In the genomic region with DNA sequence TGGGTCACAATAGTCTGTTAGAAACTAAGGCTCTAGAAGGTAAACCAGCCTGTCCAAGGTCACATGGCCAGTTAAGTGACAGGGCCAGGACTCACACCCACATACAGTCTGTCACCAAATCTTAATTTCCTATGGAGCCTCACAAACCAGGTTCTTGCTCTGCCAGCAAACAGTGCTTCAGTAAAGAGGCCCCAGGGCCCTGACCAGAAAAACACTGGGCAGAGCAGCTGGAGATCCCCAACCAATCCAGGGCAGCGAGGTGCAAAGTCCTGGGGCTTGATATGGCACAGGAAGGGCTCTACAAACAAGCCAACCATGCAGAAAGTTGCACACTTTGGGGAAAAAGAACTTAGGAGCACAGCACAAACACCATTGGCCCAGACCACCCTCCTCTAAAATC, we compare ENCODE assay signal across 8 mouse cellular contexts. TPM values are rescaled to one million over a fixed set of nuclear protein-coding genes. Genes with fewer than 3 reads are reported as not detected.
DNase-seq lines count a peak whose midpoint lies in the region; ATAC-seq lines count a peak whose summit lies in the region.

No protein-coding gene starts in this region.

- no peak for DNase-seq in neural tube, embryonic 11.5 days (ENCODE audit: low spot score)
- DNase-seq in neural tube, embryonic 10.5 days (ENCODE audit: extremely low spot score, low spot score): no peak
- DNase-seq in forebrain, embryonic 11.5 days (ENCODE audit: low spot score): no peak
- peak; percentile 81 for DNase-seq in kidney, adult 8-10 months
- DNase-seq in left cerebral cortex, postnatal 14 days (ENCODE audit: low spot score in 2 of 2): no peak
- no peak for DNase-seq in gastrocnemius, adult 8-10 months (ENCODE audit: low spot score in 2 of 2)
- no peak for DNase-seq in urinary bladder, postnatal 4 days (ENCODE audit: low spot score in 2 of 2)

- no peaks in the 10 kb centered on the region for H3K36me3 ChIP-seq in neural tube, embryonic 11.5 days (ENCODE audit: control insufficient read depth, insufficient read depth, low read length)
- H3K36me3 ChIP-seq in forebrain, embryonic 11.5 days (ENCODE audit: control insufficient read depth, insufficient read depth, low read length): no peaks in the 10 kb centered on the region; the same call in 1 of the 2 replicates
- H3K36me3 ChIP-seq in midbrain, embryonic 13.5 days: peaks cover 5% of the 10 kb centered on the region; the same call in 1 of the 2 replicates

- intact Hi-C loops in left cerebral cortex, postnatal 14 days (cut with DNase I): no loop called here

- no peak overlapping the region for H3K27ac ChIP-seq in neural tube, embryonic 11.5 days (ENCODE audit: low read depth, low read length)
- no peak overlapping the region for H3K27ac ChIP-seq in forebrain, embryonic 11.5 days (ENCODE audit: low read depth, low read length)
- no peak overlapping the region for H3K27ac ChIP-seq in midbrain, embryonic 13.5 days

- peak overlapping the region; percentile 61 for H3K4me3 ChIP-seq in neural tube, embryonic 11.5 days (ENCODE audit: low read depth, low read length)
- peak overlapping the region; percentile 74 for H3K4me3 ChIP-seq in forebrain, embryonic 11.5 days (ENCODE audit: low read depth, low read length)
- peak overlapping the region; percentile 78 for H3K4me3 ChIP-seq in midbrain, embryonic 13.5 days (replicated peaks)

- H3K9me3 ChIP-seq in neural tube, embryonic 11.5 days (ENCODE audit: control insufficient read depth, low read length): no peaks in the 10 kb centered on the region
- no peaks in the 10 kb centered on the region for H3K9me3 ChIP-seq in forebrain, embryonic 11.5 days (ENCODE audit: control insufficient read depth, low read length)
- no peaks in the 10 kb centered on the region for H3K9me3 ChIP-seq in midbrain, embryonic 13.5 days

- no peaks in the 10 kb centered on the region for H3K27me3 ChIP-seq in neural tube, embryonic 11.5 days (ENCODE audit: control insufficient read depth, insufficient read depth, low read length)
- no peaks in the 10 kb centered on the region for H3K27me3 ChIP-seq in forebrain, embryonic 11.5 days (ENCODE audit: control insufficient read depth, insufficient read depth, low read length)
- no peaks in the 10 kb centered on the region for H3K27me3 ChIP-seq in midbrain, embryonic 13.5 days

- ATAC-seq in neural tube, embryonic 11.5 days (ENCODE audit: insufficient read depth, low FRiP score, low TSS enrichment): no peak
- ATAC-seq in forebrain, embryonic 11.5 days (replicated peaks; ENCODE audit: low FRiP score): no peak
- no peak for ATAC-seq in midbrain, embryonic 13.5 days

- peaks cover 21% of the 10 kb centered on the region for H3K4me1 ChIP-seq in neural tube, embryonic 11.5 days (ENCODE audit: control insufficient read depth, insufficient read depth, low read length)
- H3K4me1 ChIP-seq in forebrain, embryonic 11.5 days (replicated peaks; ENCODE audit: control insufficient read depth, insufficient read depth, low read length): peaks cover 22% of the 10 kb centered on the region
- H3K4me1 ChIP-seq in midbrain, embryonic 13.5 days (replicated peaks): peaks cover 67% of the 10 kb centered on the region

- peak overlapping the region; percentile 67 for H3K4me2 ChIP-seq in neural tube, embryonic 11.5 days (ENCODE audit: low read depth)
- H3K4me2 ChIP-seq in forebrain, embryonic 11.5 days (ENCODE audit: low read depth, low read length, severe bottlenecking): peak overlapping the region; percentile 73
- peak overlapping the region; percentile 91 for H3K4me2 ChIP-seq in midbrain, embryonic 13.5 days (replicated peaks)

- WGBS in neural tube, embryonic 11.5 days: 60% methylated on average over 1 of the region's 1 CpGs
- 65% methylated on average over 1 of the region's 1 CpGs for WGBS in forebrain, embryonic 11.5 days
- WGBS in midbrain, embryonic 13.5 days: 55% methylated on average over 1 of the region's 1 CpGs

- peak overlapping the region; percentile 40 for H3K9ac ChIP-seq in neural tube, embryonic 11.5 days (ENCODE audit: low read length)
- H3K9ac ChIP-seq in forebrain, embryonic 11.5 days (ENCODE audit: low read length): peak overlapping the region; percentile 18; the same call in 1 of the 2 replicates
- peak overlapping the region; percentile 94 for H3K9ac ChIP-seq in midbrain, embryonic 13.5 days (replicated peaks)

RNA-seq across cellular contexts. Expression of a gene that starts 3.0 kb away (rescaled TPM):
- 125 and 132 TPM in 2 replicates for polyA plus RNA-seq in neural tube, embryonic 11.5 days (2014; fragmentation: Nextera tagmentation; extraction: Ambion mirVana)
- 135 and 140 TPM in 2 replicates for polyA plus RNA-seq in forebrain, embryonic 11.5 days (2014; fragmentation: Nextera tagmentation; extraction: Ambion mirVana)
- polyA plus RNA-seq in midbrain, embryonic 13.5 days (2015; fragmentation: Nextera tagmentation; extraction: Ambion mirVana): 190 and 195 TPM in 2 replicates
- total RNA-seq in left cerebral cortex, postnatal 14 days (2021): 100 to 1,000 TPM; 120 to 127 TPM
- total RNA-seq in gastrocnemius, adult 8-10 months (2022): 10 to 100 TPM in 3 of 4 experiments, 1 to 10 TPM in 1; 9.1 to 17.5 (median 15.4) TPM

RNA-seq across cellular contexts. Expression of a gene that starts 19.2 kb away (rescaled TPM):
- polyA plus RNA-seq in neural tube, embryonic 11.5 days (2014; fragmentation: Nextera tagmentation; extraction: Ambion mirVana): 141 and 147 TPM in 2 replicates
- polyA plus RNA-seq in forebrain, embryonic 11.5 days (2014; fragmentation: Nextera tagmentation; extraction: Ambion mirVana): 168 and 185 TPM in 2 replicates
- polyA plus RNA-seq in midbrain, embryonic 13.5 days (2015; fragmentation: Nextera tagmentation; extraction: Ambion mirVana): 38.7 and 46.4 TPM in 2 replicates
- total RNA-seq in left cerebral cortex, postnatal 14 days (2021): 1 to 10 TPM; 2.6 to 3.0 TPM
- 1 to 10 TPM; 1.1 to 4.8 (median 3.1) TPM for total RNA-seq in gastrocnemius, adult 8-10 months (2022)

Comparison
In these comparisons a context has a peak if more than half of its experiments do, and no peak if none do; other contexts are left out.
1. DNase-seq: peak in kidney, adult 8-10 months (2 of 2); none in neural tube, embryonic 11.5 days (single experiment), neural tube, embryonic 10.5 days (single experiment), forebrain, embryonic 11.5 days (single experiment), left cerebral cortex, postnatal 14 days (0 of 2), gastrocnemius, adult 8-10 months (0 of 2) and urinary bladder, postnatal 4 days (0 of 2).
2. H3K9ac ChIP-seq: peak in every context shown above with its lines; median percentile 94 in midbrain, embryonic 13.5 days; 40 in neural tube, embryonic 11.5 days; 18 in forebrain, embryonic 11.5 days.
3. Peak in every context shown above with its lines, with median percentiles within 50 percentile points of each other: H3K4me2 ChIP-seq and H3K4me3 ChIP-seq.